Mouse (Mus musculus) C2C12 (cell line): ENCODE data around the gene Tmem189.

ENCODE experiments used
- CTCF ChIP-seq: IDR thresholded peaks from one replicate; pipeline ENCODE4 v1.5.1; 2011; ENCODE audit not compliant: control insufficient read depth, insufficient read depth, insufficient read length
- FOSL1 ChIP-seq: IDR thresholded peaks from one replicate; pipeline ENCODE4 v1.8.0; 2011; ENCODE audit warnings: mild to moderate bottlenecking, low read length; ENCODE audit not compliant: poor library complexity, insufficient read depth, severe bottlenecking
- MAX ChIP-seq: IDR thresholded peaks from one replicate; pipeline ENCODE4 v1.6.1; 2011; ENCODE audit warnings: mild to moderate bottlenecking, control low read depth

DNA sequence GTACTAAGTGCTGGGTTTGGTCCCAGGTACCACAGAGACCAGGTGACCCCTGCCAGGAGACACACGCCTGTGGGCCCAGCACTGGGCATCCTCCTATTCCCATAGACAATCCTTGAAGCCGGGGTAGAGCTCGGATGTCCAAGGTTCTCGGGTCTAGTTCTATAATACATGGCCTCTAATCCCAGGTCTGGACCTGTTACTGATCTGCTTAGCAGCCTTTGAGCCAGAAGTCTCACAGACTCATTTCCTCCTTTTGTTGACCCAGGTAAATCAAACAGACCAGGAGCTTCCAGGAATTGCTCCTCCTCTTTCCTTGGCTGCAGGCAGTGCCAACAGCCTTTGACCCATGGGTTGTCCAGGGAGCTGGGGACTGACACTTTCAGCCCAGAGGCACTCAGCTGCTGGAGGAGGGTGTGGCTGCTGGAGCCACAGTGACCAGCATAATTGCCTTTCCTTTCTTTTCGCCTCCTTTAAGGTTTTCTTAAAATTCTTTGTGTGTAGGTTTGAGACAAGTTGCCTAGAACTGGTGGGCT, 18.5 kb downstream of the Tmem189 start:
- TF ChIP-seq CTCF (no peak), MAX (no peak), FOSL1 (no peak)
